Mouse (Mus musculus): Measurements from ENCODE around the gene Ntm. TPM values are rescaled to one million over a fixed set of nuclear protein-coding genes. Genes with fewer than 3 reads are reported as not detected.
A peak's percentile ranks its signal among the peaks of the same experiment; 100 is the strongest.

The Ntm gene
- polyA plus RNA-seq, 1 experiment = 5.4 TPM

DNA sequence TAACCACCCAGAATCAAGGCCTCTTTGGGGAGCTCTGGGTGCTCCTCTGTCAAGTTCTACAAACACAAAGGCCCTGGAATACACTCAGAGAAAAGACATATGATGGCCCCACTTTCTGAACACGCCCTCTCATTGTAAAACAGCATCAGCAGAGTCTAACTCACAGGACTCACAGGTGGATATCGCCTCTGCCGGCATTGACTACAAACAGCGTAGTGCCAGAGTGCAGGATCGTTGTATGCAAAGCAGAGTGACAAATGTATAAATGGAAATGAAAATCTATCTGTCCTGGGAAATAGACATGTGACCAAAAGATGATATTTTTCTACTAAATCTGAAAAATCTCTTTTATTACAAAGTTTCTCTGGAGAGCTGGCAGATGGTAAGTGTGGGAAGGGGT lies 314.7 kb downstream of the Ntm start:
- no peak for TF ChIP-seq POLR2A (IDR thresholded peaks at IDR 0.05; ENCODE audit: control insufficient read depth, low read depth, low read length)
- no peak for TF ChIP-seq CTCF (IDR thresholded peaks at IDR 0.05; ENCODE audit: control insufficient read depth, insufficient read depth, insufficient replicate concordance, low read depth, low read length)

GRCm38 (mm10) chr9:29647764-29648163 lies 315.2 kb downstream of the Ntm start:
- H3K36me3 ChIP-seq (ENCODE audit: control insufficient read depth, insufficient read depth, low read length) = no peaks in the 10 kb centered on the region
- no peaks in the 10 kb centered on the region; the same call in 1 of the 2 replicates for H3K4me1 ChIP-seq (ENCODE audit: control insufficient read depth, insufficient read depth, low read length)
- H3K27ac ChIP-seq (ENCODE audit: control insufficient read depth, insufficient read depth, low read depth, low read length) = no peak overlapping the region
- no peak overlapping the region for H3K4me3 ChIP-seq (ENCODE audit: control insufficient read depth, low read depth, low read length)
- TF ChIP-seq POLR2A (IDR thresholded peaks at IDR 0.05; ENCODE audit: control insufficient read depth, low read depth, low read length) = no peak
- TF ChIP-seq CTCF (IDR thresholded peaks at IDR 0.05; ENCODE audit: control insufficient read depth, insufficient read depth, insufficient replicate concordance, low read depth, low read length) = no peak
- no peaks in the 10 kb centered on the region; the same call in 1 of the 2 replicates for H3K27me3 ChIP-seq (ENCODE audit: control insufficient read depth, insufficient read depth, low read length)

More for the DNA sequence above, 314.7 kb downstream of the Ntm start:
- no peak overlapping the region for H3K27ac ChIP-seq (ENCODE audit: control insufficient read depth, insufficient read depth, low read depth, low read length)
- H3K4me3 ChIP-seq (ENCODE audit: control insufficient read depth, low read depth, low read length) = no peak overlapping the region
- no peaks in the 10 kb centered on the region; the same call in 1 of the 2 replicates for H3K27me3 ChIP-seq (ENCODE audit: control insufficient read depth, insufficient read depth, low read length)
- H3K4me1 ChIP-seq (ENCODE audit: control insufficient read depth, insufficient read depth, low read length) = no peaks in the 10 kb centered on the region; the same call in 1 of the 2 replicates
- no peaks in the 10 kb centered on the region for H3K36me3 ChIP-seq (ENCODE audit: control insufficient read depth, insufficient read depth, low read length)

- TF ChIP-seq POLR2A (IDR thresholded peaks at IDR 0.05; ENCODE audit: control insufficient read depth, low read depth, low read length) = no peak
- TF ChIP-seq CTCF (IDR thresholded peaks at IDR 0.05; ENCODE audit: control insufficient read depth, insufficient read depth, insufficient replicate concordance, low read depth, low read length) = no peak
- Histone ChIP-seq H3K4me1 (ENCODE audit: control insufficient read depth, insufficient read depth, low read length) (no peaks in the 10 kb centered on the region; the same call in 1 of the 2 replicates), H3K36me3 (ENCODE audit: control insufficient read depth, insufficient read depth, low read length) (no peaks in the 10 kb centered on the region), H3K27me3 (ENCODE audit: control insufficient read depth, insufficient read depth, low read length) (no peaks in the 10 kb centered on the region; the same call in 1 of the 2 replicates), H3K4me3 (ENCODE audit: control insufficient read depth, low read depth, low read length) (no peak overlapping the region), H3K27ac (ENCODE audit: control insufficient read depth, insufficient read depth, low read depth, low read length) (no peak overlapping the region)
These were observed 317.0 kb downstream of the Ntm start for GRCm38 (mm10) chr9:29645796-29646400.

DNA sequence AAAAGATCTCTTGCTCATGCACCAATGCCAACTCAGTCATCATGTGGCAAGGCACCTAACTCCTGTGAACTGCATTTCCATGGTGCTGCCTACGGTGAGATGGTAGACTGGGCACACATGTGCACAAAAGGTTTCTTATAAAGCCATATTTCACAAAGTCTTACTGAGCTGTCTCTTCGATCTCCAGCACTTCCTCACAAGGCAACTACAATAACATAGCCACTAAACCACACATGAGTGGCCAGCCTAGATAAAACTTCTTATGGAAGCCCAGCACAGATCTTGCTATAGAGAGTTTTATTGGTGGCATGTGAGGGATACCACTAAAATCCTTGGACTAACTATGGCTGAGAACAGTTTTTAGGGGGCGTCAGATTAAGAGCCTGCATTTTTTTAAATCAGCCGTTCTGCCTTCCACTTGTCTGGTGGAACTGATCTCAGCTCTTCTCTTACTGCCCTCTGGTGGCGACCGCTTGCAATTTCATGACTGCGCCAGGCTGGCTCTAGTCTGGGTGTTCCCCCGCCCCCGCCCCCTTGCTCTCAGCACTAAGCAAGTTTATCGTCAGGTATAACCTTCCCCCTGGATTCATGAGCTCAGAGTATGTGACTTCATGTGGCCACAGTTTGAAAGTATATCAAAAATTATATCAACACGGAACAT lies 319.8 kb downstream of the Ntm start:
- peak; percentile 80 for TF ChIP-seq CTCF (IDR thresholded peaks at IDR 0.05; ENCODE audit: control insufficient read depth, insufficient read depth, insufficient replicate concordance, low read depth, low read length)
- TF ChIP-seq POLR2A (IDR thresholded peaks at IDR 0.05; ENCODE audit: control insufficient read depth, low read depth, low read length) = no peak
- Histone ChIP-seq H3K27ac (ENCODE audit: control insufficient read depth, insufficient read depth, low read depth, low read length) (no peak overlapping the region), H3K4me1 (ENCODE audit: control insufficient read depth, insufficient read depth, low read length) (no peaks in the 10 kb centered on the region; the same call in 1 of the 2 replicates), H3K27me3 (ENCODE audit: control insufficient read depth, insufficient read depth, low read length) (no peaks in the 10 kb centered on the region; the same call in 1 of the 2 replicates), H3K4me3 (ENCODE audit: control insufficient read depth, low read depth, low read length) (no peak overlapping the region), H3K36me3 (ENCODE audit: control insufficient read depth, insufficient read depth, low read length) (no peaks in the 10 kb centered on the region)

DNA sequence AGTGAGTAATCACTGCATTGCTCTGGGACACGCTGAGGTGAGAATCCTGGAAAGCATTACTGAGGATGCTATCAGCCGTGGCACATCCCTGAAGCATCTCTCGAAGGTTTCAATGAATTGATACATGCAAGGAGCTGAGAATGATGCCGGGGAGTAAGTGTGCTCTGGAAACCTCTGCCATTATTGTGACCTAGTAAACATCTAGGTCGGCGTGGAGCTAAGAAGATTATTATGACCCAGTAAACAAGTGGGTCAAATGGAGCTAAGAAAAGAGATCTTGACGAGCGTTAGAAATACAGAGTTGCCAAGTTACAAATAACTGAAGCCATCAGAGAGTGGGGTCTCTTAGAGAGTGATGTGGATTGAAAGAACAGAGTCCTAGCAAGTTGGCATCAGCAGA lies 325.6 kb downstream of the Ntm start:
- TF ChIP-seq CTCF (IDR thresholded peaks at IDR 0.05; ENCODE audit: control insufficient read depth, insufficient read depth, insufficient replicate concordance, low read depth, low read length) = no peak
- TF ChIP-seq POLR2A (IDR thresholded peaks at IDR 0.05; ENCODE audit: control insufficient read depth, low read depth, low read length) = no peak
- no peaks in the 10 kb centered on the region for H3K4me1 ChIP-seq (ENCODE audit: control insufficient read depth, insufficient read depth, low read length)
- H3K27me3 ChIP-seq (ENCODE audit: control insufficient read depth, insufficient read depth, low read length) = no peaks in the 10 kb centered on the region
- H3K4me3 ChIP-seq (ENCODE audit: control insufficient read depth, low read depth, low read length) = no peak overlapping the region
- no peaks in the 10 kb centered on the region for H3K36me3 ChIP-seq (ENCODE audit: control insufficient read depth, insufficient read depth, low read length)
- no peak overlapping the region for H3K27ac ChIP-seq (ENCODE audit: control insufficient read depth, insufficient read depth, low read depth, low read length)

DNA sequence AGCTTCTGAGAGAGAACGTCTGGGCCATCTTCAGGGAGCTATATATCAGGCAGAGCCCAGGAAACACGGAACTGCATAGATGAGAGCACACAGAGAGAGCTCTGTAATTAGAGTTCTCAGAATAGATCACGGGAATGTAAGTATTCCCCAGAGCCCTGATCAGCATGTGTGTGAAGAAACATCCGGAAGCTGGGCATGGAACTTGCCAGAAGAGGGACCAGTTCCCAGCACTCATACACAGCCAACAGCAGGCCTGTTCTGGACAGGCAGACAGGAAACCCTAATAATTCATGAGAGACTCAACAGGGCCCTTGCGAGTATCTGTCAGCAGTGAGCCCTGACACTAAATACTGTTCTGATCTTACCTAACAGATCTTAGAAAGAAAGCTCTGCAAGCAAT lies 345.8 kb downstream of the Ntm start:
- Histone ChIP-seq H3K4me3 (ENCODE audit: control insufficient read depth, low read depth, low read length) (no peak overlapping the region), H3K27me3 (ENCODE audit: control insufficient read depth, insufficient read depth, low read length) (no peaks in the 10 kb centered on the region), H3K36me3 (ENCODE audit: control insufficient read depth, insufficient read depth, low read length) (no peaks in the 10 kb centered on the region), H3K4me1 (ENCODE audit: control insufficient read depth, insufficient read depth, low read length) (no peaks in the 10 kb centered on the region), H3K27ac (ENCODE audit: control insufficient read depth, insufficient read depth, low read depth, low read length) (no peak overlapping the region)
- TF ChIP-seq POLR2A (IDR thresholded peaks at IDR 0.05; ENCODE audit: control insufficient read depth, low read depth, low read length) = no peak
- no peak for TF ChIP-seq CTCF (IDR thresholded peaks at IDR 0.05; ENCODE audit: control insufficient read depth, insufficient read depth, insufficient replicate concordance, low read depth, low read length)

GRCm38 (mm10) chr9:29612020-29612612 lies 350.8 kb downstream of the Ntm start:
- no peak overlapping the region for H3K4me3 ChIP-seq (ENCODE audit: control insufficient read depth, low read depth, low read length)
- no peaks in the 10 kb centered on the region for H3K27me3 ChIP-seq (ENCODE audit: control insufficient read depth, insufficient read depth, low read length)
- no peaks in the 10 kb centered on the region for H3K4me1 ChIP-seq (ENCODE audit: control insufficient read depth, insufficient read depth, low read length)
- TF ChIP-seq POLR2A (IDR thresholded peaks at IDR 0.05; ENCODE audit: control insufficient read depth, low read depth, low read length) (no peak), CTCF (IDR thresholded peaks at IDR 0.05; ENCODE audit: control insufficient read depth, insufficient read depth, insufficient replicate concordance, low read depth, low read length) (no peak)
- H3K27ac ChIP-seq (ENCODE audit: control insufficient read depth, insufficient read depth, low read depth, low read length) = no peak overlapping the region
- no peaks in the 10 kb centered on the region for H3K36me3 ChIP-seq (ENCODE audit: control insufficient read depth, insufficient read depth, low read length)
